Mouse (Mus musculus) Muller cell, postnatal 12 days (primary cell): ENCODE data around the gene Foxp1.

Source experiments
- DNase-seq: peaks from one replicate; pipeline ENCODE4 v3.0.0-alpha.2; 2015; ENCODE audit errors: inconsistent ontology term

Foxp1 gene

GRCm38 (mm10) chr6:99186569-99186968 is 336.0 kb downstream of the Foxp1 start:
- no peak for DNase-seq

GRCm38 (mm10) chr6:99185797-99186196 is 336.7 kb downstream of the Foxp1 start:
- no peak for DNase-seq

- DNase-seq, result no peak
Measured at GRCm38 (mm10) chr6:99184051-99184450, 338.5 kb downstream of the Foxp1 start.

GRCm38 (mm10) chr6:99182777-99183176 is 339.7 kb downstream of the Foxp1 start:
- DNase-seq, result no peak

- no peak for DNase-seq
Measured at GRCm38 (mm10) chr6:99176216-99176615, 346.3 kb downstream of the Foxp1 start.

- DNase-seq, result no peak
Measured at GRCm38 (mm10) chr6:99175377-99175776, 347.1 kb downstream of the Foxp1 start.

- no peak for DNase-seq
Measured at GRCm38 (mm10) chr6:99173902-99174210, 348.7 kb downstream of the Foxp1 start.

GRCm38 (mm10) chr6:99173066-99173901 is 349.2 kb downstream of the Foxp1 start:
- DNase-seq, result no peak

- DNase-seq, result no peak
Measured at GRCm38 (mm10) chr6:99172589-99172986, 349.9 kb downstream of the Foxp1 start.

- no peak for DNase-seq
Measured at GRCm38 (mm10) chr6:99171901-99172588, 350.5 kb downstream of the Foxp1 start.

- DNase-seq, result no peak
Measured at GRCm38 (mm10) chr6:99171281-99171825, 351.2 kb downstream of the Foxp1 start.

GRCm38 (mm10) chr6:99168727-99169126 is 353.8 kb downstream of the Foxp1 start:
- DNase-seq, result no peak

GRCm38 (mm10) chr6:99167001-99167400 is 355.5 kb downstream of the Foxp1 start:
- DNase-seq, result no peak

GRCm38 (mm10) chr6:99166169-99166568 is 356.4 kb downstream of the Foxp1 start:
- DNase-seq, result no peak

- DNase-seq, result no peak
Measured at GRCm38 (mm10) chr6:99164760-99165159, 357.8 kb downstream of the Foxp1 start.

- DNase-seq, result no peak
Measured at GRCm38 (mm10) chr6:99162716-99163115, 359.8 kb downstream of the Foxp1 start.

- no peak for DNase-seq
Measured at GRCm38 (mm10) chr6:99160348-99160693, 362.2 kb downstream of the Foxp1 start.

- DNase-seq, result peak; percentile 67
Measured at GRCm38 (mm10) chr6:99159452-99160347, 362.8 kb downstream of the Foxp1 start.

- no peak for DNase-seq
Measured at GRCm38 (mm10) chr6:99153682-99154081, 368.8 kb downstream of the Foxp1 start.

GRCm38 (mm10) chr6:99146400-99146905 is 376.1 kb downstream of the Foxp1 start:
- no peak for DNase-seq

GRCm38 (mm10) chr6:99145033-99145432 is 377.5 kb downstream of the Foxp1 start:
- no peak for DNase-seq

- DNase-seq, result no peak
Measured at GRCm38 (mm10) chr6:99143756-99144036, 378.8 kb downstream of the Foxp1 start.
